Mouse (Mus musculus) left cerebral cortex, postnatal 4 days (tissue): ENCODE measurements at regions not wholly inside any gene's neighbourhood (a gene's known extent, or its start where the extent isn't known, plus 50 kb on each side); places are given as distances from the start of the nearest gene placed in this dataset.
"Not testable (repeated sequence)": the region's sequence is repeated elsewhere in the genome, so short reads cannot be mapped to it uniquely, and the experiment has no call there.

Experiments
- DNase-seq: peaks from one replicate; pipeline ENCODE4 v3.0.0-alpha.2; 2022
- intact Hi-C: fragments of 180-260 bp; cut with DNase I; formaldehyde crosslinking; loops from one replicate; pipeline ENCODE4 v1.15.1; 2025

- intact Hi-C loops: no loop called here
- DNase-seq: no peak
Observed at GRCm38 (mm10) chr1:13042326-13042725, 1628.4 kb downstream of the A830018L16Rik start.

DNA sequence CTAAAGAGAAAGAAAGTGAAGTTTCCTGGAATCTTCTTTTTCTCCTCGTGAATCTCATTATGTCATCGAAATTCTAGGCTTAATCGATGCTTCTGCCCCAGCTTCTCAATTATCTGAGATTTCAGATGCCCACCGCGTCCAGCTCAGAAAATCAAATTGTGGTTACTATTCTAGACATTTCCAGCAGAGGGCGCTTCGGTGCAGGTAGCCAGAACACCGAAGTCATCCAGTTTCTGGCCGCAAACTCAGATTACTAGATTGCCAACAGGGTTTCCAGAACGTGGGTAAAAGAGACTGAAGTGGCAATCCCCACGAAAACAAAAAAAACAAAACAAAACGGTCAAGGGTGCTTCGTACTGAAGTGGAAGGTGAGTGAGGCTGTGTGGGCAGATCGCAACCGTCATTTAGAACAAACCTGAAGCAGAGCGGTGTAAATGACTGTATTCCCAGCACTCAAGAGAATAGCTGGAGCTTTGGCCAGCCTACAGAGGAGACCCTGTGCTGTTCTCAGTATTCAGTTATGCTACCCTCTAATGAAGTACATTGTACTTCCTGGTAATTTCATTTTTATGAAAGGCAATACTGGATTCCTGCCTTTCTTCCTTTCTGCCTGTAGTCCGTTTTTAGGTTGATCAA is 1636.4 kb downstream of the A830018L16Rik start:
- intact Hi-C loops: no loop called here
- peak; percentile 47 for DNase-seq

- intact Hi-C loops: not testable (repeated sequence)
Observed at GRCm38 (mm10) chr1:13051433-13052066, 1637.6 kb downstream of the A830018L16Rik start.

GRCm38 (mm10) chr1:13052067-13052460 is 1638.2 kb downstream of the A830018L16Rik start:
- intact Hi-C loops: no loop called here
- DNase-seq: peak; percentile 11

More at GRCm38 (mm10) chr1:13051433-13052066, 1637.6 kb downstream of the A830018L16Rik start:
- DNase-seq: not testable (repeated sequence)

- intact Hi-C loops: no loop called here
- DNase-seq: no peak
Observed at GRCm38 (mm10) chr1:13057741-13058140, 1643.8 kb downstream of the A830018L16Rik start.

GRCm38 (mm10) chr1:13059616-13060320 is 1645.9 kb downstream of the A830018L16Rik start:
- intact Hi-C loops: no loop called here
- no peak for DNase-seq
